Mouse (Mus musculus) brain, embryonic 14.5 days (tissue): ENCODE results near the gene 1700001L19Rik.

Experiments
- CTCF ChIP-seq: fragments of 200-500 bp; IDR thresholded peaks from 2 replicates; pipeline ENCODE4 v1.5.1; 2012; ENCODE audit warnings: inconsistent platforms, mild to moderate bottlenecking, moderate library complexity, borderline replicate concordance; ENCODE audit not compliant: insufficient read depth, insufficient read length; ENCODE audit errors: extremely low read depth
- POLR2A ChIP-seq: fragments of 200-500 bp; IDR thresholded peaks from 2 replicates; pipeline ENCODE4 v1.6.1; 2012; ENCODE audit warnings: mild to moderate bottlenecking, inconsistent platforms, borderline replicate concordance; ENCODE audit not compliant: poor library complexity, insufficient read depth, insufficient read length, severe bottlenecking; ENCODE audit errors: extremely low read depth

GRCm38 (mm10) chr13:68572966-68573913, 24.0 kb upstream of the 1700001L19Rik start:
- TF ChIP-seq CTCF = no peak
- no peak for TF ChIP-seq POLR2A
